Mouse (Mus musculus) olfactory bulb, adult 2 months (tissue): ENCODE measurements around the gene Slco1a5. TPM values are rescaled to one million over a fixed set of nuclear protein-coding genes. Genes with fewer than 3 reads are reported as not detected.

Experiments
- H3K27ac ChIP-seq: fragments of 200-500 bp; 2 replicates; pipeline ENCODE4 v1.5.1; 2012; ENCODE audit warnings: low read depth, low read length; ENCODE audit not compliant: insufficient read depth
- H3K4me1 ChIP-seq: fragments of 200-500 bp; 2 replicates; pipeline ENCODE4 v1.6.1; 2012; ENCODE audit warnings: low read length; ENCODE audit not compliant: control insufficient read depth, insufficient read depth
- H3K4me3 ChIP-seq: fragments of 200-500 bp; 2 replicates; pipeline ENCODE4 v1.5.1; 2012; ENCODE audit warnings: mild to moderate bottlenecking, low read depth, low read length, moderate library complexity; ENCODE audit not compliant: insufficient read depth
- CTCF ChIP-seq: fragments of 200-500 bp; IDR thresholded peaks from 2 replicates; pipeline ENCODE4 v1.5.1; 2012; ENCODE audit warnings: low read depth, mild to moderate bottlenecking, low read length, moderate library complexity; ENCODE audit not compliant: insufficient read depth
- POLR2A ChIP-seq: fragments of 200-500 bp; IDR thresholded peaks from 2 replicates; pipeline ENCODE4 v1.6.1; 2012; ENCODE audit warnings: mild to moderate bottlenecking, low read depth, low read length, moderate library complexity; ENCODE audit not compliant: insufficient read depth
- WGBS: fragments of 180-500 bp; shearing (Covaris S2); methylation state at CpG from one replicate; pipeline ENCODE4 v1.1.7; 2018; 5-methylcytosine and 5-hydroxymethylcytosine counted together
- polyA plus RNA-seq: library from polyadenylated mRNA; stranded (reverse); fragments of >200 nt; gene quantifications from 2 replicates; pipeline ENCODE4 v1.2.4, GENCODE M21; 2012; ENCODE audit warnings: low replicate concordance; ENCODE audit not compliant: missing spikeins, insufficient read depth, insufficient read length

The Slco1a5 gene
- polyA plus RNA-seq, 1 experiment = not detected

GRCm38 (mm10) chr6:142211821-142212220 is 111.0 kb downstream of the Slco1a5 start:
- no peak for TF ChIP-seq POLR2A
- no peak for TF ChIP-seq CTCF
- Histone ChIP-seq H3K4me1 (no peaks in the 10 kb centered on the region), H3K4me3 (no peak overlapping the region), H3K27ac (no peak overlapping the region)

DNA sequence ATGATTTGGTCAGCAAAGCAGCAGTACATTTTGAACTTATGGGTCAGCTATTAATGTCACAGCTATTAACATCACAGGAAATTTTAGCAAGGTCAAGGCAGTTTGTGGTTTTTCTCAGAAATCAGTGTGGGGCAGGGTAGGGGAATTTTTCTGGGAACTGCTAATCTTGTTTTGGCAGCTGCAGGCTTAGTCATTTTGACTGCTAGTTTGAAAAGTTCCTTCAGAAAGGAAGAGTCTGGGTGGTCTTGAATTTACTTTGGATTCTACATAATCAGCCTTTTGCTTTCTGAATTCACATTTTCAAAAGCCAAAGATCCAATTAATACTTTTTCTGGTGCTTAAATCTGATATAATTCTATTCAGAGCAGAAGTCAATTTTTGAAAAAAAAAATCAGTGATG is 113.0 kb downstream of the Slco1a5 start:
- no peak overlapping the region for H3K27ac ChIP-seq
- TF ChIP-seq POLR2A = no peak
- no peak for TF ChIP-seq CTCF
- no peaks in the 10 kb centered on the region for H3K4me1 ChIP-seq
- no peak overlapping the region for H3K4me3 ChIP-seq

DNA sequence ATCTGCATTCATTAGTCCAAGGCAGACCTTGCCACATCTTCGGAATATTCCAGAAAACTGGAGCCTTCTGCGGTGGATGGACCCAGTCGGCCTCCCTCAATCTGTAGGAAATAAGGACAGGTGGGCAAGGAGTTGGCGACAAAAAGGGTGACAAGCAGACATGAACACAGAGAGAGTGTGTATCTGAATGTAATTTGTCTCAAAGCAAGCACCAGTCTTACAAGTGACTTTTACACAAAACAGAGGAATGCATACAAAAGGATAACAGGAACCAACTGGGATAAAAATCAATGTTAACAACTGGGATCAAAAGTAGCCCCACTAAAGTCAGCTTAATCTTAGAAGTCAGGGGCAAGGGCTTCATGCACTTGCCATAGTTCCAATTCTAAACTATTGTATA is 114.4 kb downstream of the Slco1a5 start, which contains the start of gene Slco1a6:
Gene Slco1a6, minus strand, starts transcription at position 101 of the 400 bp plus-strand sequence.
- no peak within 1 kb of the TSS for H3K27ac ChIP-seq
- H3K4me3 ChIP-seq = no peak within 1 kb of the TSS
- WGBS = 93% methylated on average over 4 of the region's 4 CpGs
- TF ChIP-seq POLR2A (no peak), CTCF (no peak)
- H3K4me1 ChIP-seq = no peaks in the 10 kb centered on the region

DNA sequence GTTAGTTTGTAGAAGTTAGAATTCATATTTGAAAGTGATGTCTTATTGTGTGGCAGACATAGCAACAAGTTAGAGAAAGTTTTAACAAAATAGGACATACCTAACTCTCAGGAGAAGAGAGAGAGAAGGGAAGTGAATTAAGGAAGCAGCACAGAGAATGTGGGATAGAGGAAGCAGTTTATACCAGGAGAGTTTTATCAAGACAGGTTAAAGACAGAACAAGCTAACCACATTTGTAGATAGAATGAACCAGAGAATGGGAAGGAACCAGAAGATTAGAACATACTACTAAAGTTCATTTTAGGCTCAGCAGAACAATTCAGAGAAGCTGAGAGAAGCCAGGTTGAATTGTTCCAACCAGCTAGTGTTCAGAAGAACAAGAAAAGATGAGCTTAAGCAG is 122.3 kb downstream of the Slco1a5 start:
- Histone ChIP-seq H3K27ac (no peak overlapping the region), H3K4me1 (no peaks in the 10 kb centered on the region), H3K4me3 (no peak overlapping the region)
- no peak for TF ChIP-seq CTCF
- no peak for TF ChIP-seq POLR2A

DNA sequence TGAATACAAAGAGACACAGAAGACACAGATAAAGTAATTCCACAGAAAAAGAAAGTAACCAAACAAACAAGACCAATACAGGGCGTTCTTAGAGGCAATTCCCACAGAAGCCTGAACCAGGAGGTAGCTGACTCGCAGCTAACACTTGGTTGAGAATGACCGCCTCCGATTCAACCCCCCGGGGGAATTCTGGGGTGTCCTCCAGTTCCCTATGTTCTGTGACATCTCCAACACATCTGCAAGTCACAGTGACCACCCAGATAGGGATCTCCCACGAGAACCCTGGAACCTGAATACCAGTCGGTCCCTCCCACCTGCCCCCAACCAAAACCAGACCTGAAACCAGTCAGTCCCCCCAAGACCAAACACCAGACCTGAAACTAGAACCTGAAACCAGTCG is 128.5 kb downstream of the Slco1a5 start:
- no peak overlapping the region for H3K4me3 ChIP-seq
- 89% methylated on average over 8 of the region's 8 CpGs for WGBS

DNA sequence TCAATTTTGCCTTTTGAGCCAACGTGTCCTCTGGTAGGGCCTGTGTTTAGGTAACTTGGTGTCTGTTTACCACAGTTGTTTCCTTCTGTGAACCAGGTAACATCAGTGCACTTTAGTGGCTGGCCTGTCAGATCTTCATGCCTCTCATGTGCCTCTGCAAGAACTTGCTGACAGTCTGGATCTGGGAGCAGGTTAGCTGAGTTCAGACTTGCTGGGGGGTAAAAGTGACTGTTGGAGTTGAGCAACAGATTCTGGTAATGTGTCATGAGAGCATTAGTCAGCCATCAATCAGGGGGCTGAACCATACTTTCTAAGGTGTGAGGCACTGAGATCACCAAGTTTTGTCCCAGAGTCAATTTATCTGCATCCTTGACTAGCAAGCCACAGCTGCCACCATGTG is 130.8 kb downstream of the Slco1a5 start:
- 79% methylated on average over 1 of the region's 1 CpGs for WGBS
- H3K4me1 ChIP-seq = no peaks in the 10 kb centered on the region
- no peak overlapping the region for H3K27ac ChIP-seq
- TF ChIP-seq POLR2A = no peak
- TF ChIP-seq CTCF = no peak
- H3K4me3 ChIP-seq = no peak overlapping the region

More for the DNA sequence above, 128.5 kb downstream of the Slco1a5 start:
- Histone ChIP-seq H3K27ac (no peak overlapping the region), H3K4me1 (no peaks in the 10 kb centered on the region)
- TF ChIP-seq POLR2A (no peak), CTCF (no peak)

GRCm38 (mm10) chr6:142187426-142187825 is 135.4 kb downstream of the Slco1a5 start:
- WGBS = 98% methylated on average over 3 of the region's 3 CpGs
- Histone ChIP-seq H3K4me3 (no peak overlapping the region), H3K4me1 (no peaks in the 10 kb centered on the region), H3K27ac (no peak overlapping the region)
- TF ChIP-seq POLR2A (no peak), CTCF (no peak)

GRCm38 (mm10) chr6:142185868-142186415 is 136.8 kb downstream of the Slco1a5 start:
- 78% methylated on average over 2 of the region's 2 CpGs for WGBS
- no peak for TF ChIP-seq POLR2A
- no peak for TF ChIP-seq CTCF
- H3K27ac ChIP-seq = no peak overlapping the region
- H3K4me3 ChIP-seq = no peak overlapping the region
- no peaks in the 10 kb centered on the region for H3K4me1 ChIP-seq

Other genes starting within 250 kb of the Slco1a5 start
- not detected in 2 replicates for gene Slco1a6, start 114.5 kb downstream of the Slco1a5 start, polyA plus RNA-seq
- gene Iapp, start 24.6 kb downstream of the Slco1a5 start, polyA plus RNA-seq = not detected in 2 replicates
- not detected in 2 replicates for gene Pyroxd1, start 22.7 kb upstream of the Slco1a5 start, polyA plus RNA-seq
- not detected in 2 replicates for gene Recql, start 64.1 kb upstream of the Slco1a5 start, polyA plus RNA-seq
- gene Golt1b, start 64.2 kb upstream of the Slco1a5 start, polyA plus RNA-seq = not detected in 2 replicates
- not detected in 2 replicates for gene Spx, start 90.5 kb upstream of the Slco1a5 start, polyA plus RNA-seq
- not detected in 2 replicates for gene Gys2, start 150.1 kb upstream of the Slco1a5 start, polyA plus RNA-seq
- gene Ldhb, start 185.0 kb upstream of the Slco1a5 start, polyA plus RNA-seq = 432 and 608 TPM in 2 replicates
- not detected in 2 replicates for gene Kcnj8, start 248.6 kb upstream of the Slco1a5 start, polyA plus RNA-seq